Mouse (Mus musculus): ENCODE results near the gene Rftn2. TPM values are rescaled to one million over a fixed set of nuclear protein-coding genes. Genes with fewer than 3 reads are reported as not detected.
"Not testable (repeated sequence)": the region's sequence is repeated elsewhere in the genome, so short reads cannot be mapped to it uniquely, and the experiment has no call there.

Gene Rftn2
- total RNA-seq, 2 experiments from 2014 or later: 32.7 to 33.0 TPM

- DNase-seq (ENCODE audit: low spot score in 2 of 2): no peak
These were observed 96.2 kb downstream of the Rftn2 start for GRCm38 (mm10) chr1:55130190-55130916.

GRCm38 (mm10) chr1:55129716-55130115, 96.9 kb downstream of the Rftn2 start:
- no peak for DNase-seq (ENCODE audit: low spot score in 2 of 2)

DNA sequence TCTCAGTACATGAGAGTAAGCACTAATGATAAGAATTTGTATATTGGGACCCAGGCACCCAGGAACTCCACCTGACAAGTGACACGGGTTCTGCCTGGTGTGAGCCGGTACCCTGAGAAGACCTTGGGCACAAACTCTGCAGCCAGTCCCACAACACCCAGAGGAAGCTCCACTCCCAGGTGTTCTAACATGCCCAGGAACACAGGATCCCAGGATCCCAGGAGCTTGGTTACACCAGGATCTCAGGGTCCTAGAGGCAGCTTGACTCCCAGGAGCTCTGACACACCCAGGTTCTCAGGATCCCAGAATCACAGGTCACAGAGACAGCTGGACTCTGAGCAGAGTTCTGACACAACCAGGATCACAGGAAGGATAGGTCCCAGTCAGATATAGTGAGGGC, 102.4 kb downstream of the Rftn2 start:
- not testable (repeated sequence) for DNase-seq (ENCODE audit: low spot score in 2 of 2)

DNA sequence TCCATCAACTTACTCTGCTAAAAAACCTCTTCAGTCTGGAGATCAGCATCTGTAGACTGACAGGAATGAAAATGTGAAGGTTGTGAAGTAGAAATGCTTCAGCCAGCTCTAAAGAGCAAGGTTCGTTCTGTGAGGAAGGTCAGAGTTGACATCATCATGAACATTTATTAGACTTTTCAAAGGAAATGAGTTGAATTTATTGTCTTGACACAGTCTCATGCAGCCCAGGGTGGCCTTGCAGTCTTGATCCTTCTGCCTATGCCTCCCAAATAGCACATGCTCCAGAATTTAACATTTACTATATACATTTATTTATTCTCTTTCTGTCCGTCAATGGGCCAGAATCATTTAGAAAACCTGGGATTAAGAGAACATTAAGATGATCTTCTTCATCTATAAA, 103.0 kb downstream of the Rftn2 start:
- no peak for DNase-seq (ENCODE audit: low spot score in 2 of 2)

- no peak for DNase-seq (ENCODE audit: low spot score in 2 of 2)
These were observed 103.5 kb downstream of the Rftn2 start for GRCm38 (mm10) chr1:55123046-55123445.

Other genes starting within 250 kb of the Rftn2 start
- 100 to 1,000 TPM; 199 to 213 TPM for gene Sf3b1, start 199.3 kb downstream of the Rftn2 start, total RNA-seq (2021)
- gene Coq10b, start 174.0 kb downstream of the Rftn2 start, total RNA-seq (2021): 10 to 100 TPM; 19.9 to 28.3 TPM
- 100 to 1,000 TPM; 424 to 448 TPM for gene Hspe1, start 138.7 kb downstream of the Rftn2 start, total RNA-seq (2021)
- 100 to 1,000 TPM; 727 to 733 TPM for gene Hspd1, start 138.5 kb downstream of the Rftn2 start, total RNA-seq (2021)
- gene Mob4, start 95.6 kb downstream of the Rftn2 start, total RNA-seq (2021): 100 to 1,000 TPM; 175 to 181 TPM
- gene Mars2, start 10.4 kb upstream of the Rftn2 start, total RNA-seq (2021): 1 to 10 TPM; 5.2 to 6.0 TPM
- gene Boll, start 136.7 kb upstream of the Rftn2 start, total RNA-seq (2021): 1 to 10 TPM; 1.5 to 1.9 TPM
- 10 to 100 TPM in 1 of 2 experiments, 1 to 10 TPM in 1; 7.8 to 11.7 TPM for gene Plcl1, start 179.1 kb upstream of the Rftn2 start, total RNA-seq (2021)